Mouse (Mus musculus): ENCODE data around the gene Cym. TPM values are rescaled to one million over a fixed set of nuclear protein-coding genes. Genes with fewer than 3 reads are reported as not detected.

Cym gene
- total and polyA plus RNA-seq, 2 experiments, result 0.09 TPM; not detected in 1

GRCm38 (mm10) chr3:107206490-107207150, 14.9 kb downstream of the Cym start:
- WGBS, result 58% methylated on average over 4 of the region's 4 CpGs
- TF ChIP-seq CTCF (IDR thresholded peaks at IDR 0.05; ENCODE audit: low read depth, low read length) (no peak), POLR2A (IDR thresholded peaks at IDR 0.05; ENCODE audit: extremely low read depth, insufficient read depth, low read length) (no peak)

GRCm38 (mm10) chr3:107205994-107206393, 15.5 kb downstream of the Cym start:
- DNase-seq (ENCODE audit: extremely low read depth, low read depth, low spot score), result peak; percentile 65
- no peak overlapping the region for H3K9ac ChIP-seq (ENCODE audit: low read depth, low read length)
- H3K36me3 ChIP-seq (ENCODE audit: control insufficient read depth, insufficient read depth, low read length), result no peaks in the 10 kb centered on the region
- H3K4me1 ChIP-seq (ENCODE audit: control insufficient read depth, insufficient read depth, low read length), result no peaks in the 10 kb centered on the region
- 6% methylated on average over 4 of the region's 4 CpGs for WGBS
- no peaks in the 10 kb centered on the region for H3K79me2 ChIP-seq (ENCODE audit: control insufficient read depth, insufficient read depth, low read length)
- H3K27ac ChIP-seq (replicated peaks; ENCODE audit: insufficient read depth, low read depth, low read length), result no peak overlapping the region
- TF ChIP-seq CTCF (IDR thresholded peaks at IDR 0.05; ENCODE audit: low read depth, low read length), result peak; percentile 79
- no peak for TF ChIP-seq POLR2A (IDR thresholded peaks at IDR 0.05; ENCODE audit: extremely low read depth, insufficient read depth, low read length)
- no peak overlapping the region for H3K4me3 ChIP-seq (ENCODE audit: insufficient read depth, low read depth, low read length)
- no peaks in the 10 kb centered on the region for H3K27me3 ChIP-seq (ENCODE audit: control insufficient read depth, insufficient read depth, low read length)

More at GRCm38 (mm10) chr3:107206490-107207150, 14.9 kb downstream of the Cym start:
- Histone ChIP-seq H3K4me1 (ENCODE audit: control insufficient read depth, insufficient read depth, low read length) (no peaks in the 10 kb centered on the region), H3K36me3 (ENCODE audit: control insufficient read depth, insufficient read depth, low read length) (no peaks in the 10 kb centered on the region), H3K9ac (ENCODE audit: low read depth, low read length) (no peak overlapping the region), H3K4me3 (ENCODE audit: insufficient read depth, low read depth, low read length) (no peak overlapping the region), H3K27me3 (ENCODE audit: control insufficient read depth, insufficient read depth, low read length) (no peaks in the 10 kb centered on the region), H3K79me2 (ENCODE audit: control insufficient read depth, insufficient read depth, low read length) (no peaks in the 10 kb centered on the region), H3K27ac (replicated peaks; ENCODE audit: insufficient read depth, low read depth, low read length) (no peak overlapping the region)
- DNase-seq (ENCODE audit: extremely low read depth, low read depth, low spot score), result no peak

GRCm38 (mm10) chr3:107205170-107205569, 16.4 kb downstream of the Cym start:
- TF ChIP-seq CTCF (IDR thresholded peaks at IDR 0.05; ENCODE audit: low read depth, low read length) (no peak), POLR2A (IDR thresholded peaks at IDR 0.05; ENCODE audit: extremely low read depth, insufficient read depth, low read length) (no peak)

GRCm38 (mm10) chr3:107204413-107204812, 17.1 kb downstream of the Cym start:
- Histone ChIP-seq H3K36me3 (ENCODE audit: control insufficient read depth, insufficient read depth, low read length) (no peaks in the 10 kb centered on the region), H3K27me3 (ENCODE audit: control insufficient read depth, insufficient read depth, low read length) (no peaks in the 10 kb centered on the region), H3K79me2 (ENCODE audit: control insufficient read depth, insufficient read depth, low read length) (no peaks in the 10 kb centered on the region), H3K27ac (replicated peaks; ENCODE audit: insufficient read depth, low read depth, low read length) (no peak overlapping the region), H3K4me1 (ENCODE audit: control insufficient read depth, insufficient read depth, low read length) (no peaks in the 10 kb centered on the region), H3K9ac (ENCODE audit: low read depth, low read length) (no peak overlapping the region), H3K4me3 (ENCODE audit: insufficient read depth, low read depth, low read length) (no peak overlapping the region)
- no peak for DNase-seq (ENCODE audit: extremely low read depth, low read depth, low spot score)
- TF ChIP-seq POLR2A (IDR thresholded peaks at IDR 0.05; ENCODE audit: extremely low read depth, insufficient read depth, low read length), result no peak
- no peak for TF ChIP-seq CTCF (IDR thresholded peaks at IDR 0.05; ENCODE audit: low read depth, low read length)
- WGBS, result 73% methylated on average over 3 of the region's 3 CpGs

More at GRCm38 (mm10) chr3:107205170-107205569, 16.4 kb downstream of the Cym start:
- no peak overlapping the region for H3K4me3 ChIP-seq (ENCODE audit: insufficient read depth, low read depth, low read length)
- H3K9ac ChIP-seq (ENCODE audit: low read depth, low read length), result no peak overlapping the region
- DNase-seq (ENCODE audit: extremely low read depth, low read depth, low spot score), result no peak
- no peak overlapping the region for H3K27ac ChIP-seq (replicated peaks; ENCODE audit: insufficient read depth, low read depth, low read length)
- H3K79me2 ChIP-seq (ENCODE audit: control insufficient read depth, insufficient read depth, low read length), result no peaks in the 10 kb centered on the region
- no peaks in the 10 kb centered on the region for H3K27me3 ChIP-seq (ENCODE audit: control insufficient read depth, insufficient read depth, low read length)
- no peaks in the 10 kb centered on the region for H3K4me1 ChIP-seq (ENCODE audit: control insufficient read depth, insufficient read depth, low read length)
- no peaks in the 10 kb centered on the region for H3K36me3 ChIP-seq (ENCODE audit: control insufficient read depth, insufficient read depth, low read length)

- Histone ChIP-seq H3K27me3 (ENCODE audit: control insufficient read depth, insufficient read depth, low read length) (no peaks in the 10 kb centered on the region), H3K27ac (replicated peaks; ENCODE audit: insufficient read depth, low read depth, low read length) (no peak overlapping the region), H3K9ac (ENCODE audit: low read depth, low read length) (no peak overlapping the region), H3K79me2 (ENCODE audit: control insufficient read depth, insufficient read depth, low read length) (no peaks in the 10 kb centered on the region), H3K36me3 (ENCODE audit: control insufficient read depth, insufficient read depth, low read length) (no peaks in the 10 kb centered on the region), H3K4me3 (ENCODE audit: insufficient read depth, low read depth, low read length) (no peak overlapping the region), H3K4me1 (ENCODE audit: control insufficient read depth, insufficient read depth, low read length) (no peaks in the 10 kb centered on the region)
- WGBS, result 70% methylated on average over 9 of the region's 9 CpGs
- no peak for DNase-seq (ENCODE audit: extremely low read depth, low read depth, low spot score)
- TF ChIP-seq CTCF (IDR thresholded peaks at IDR 0.05; ENCODE audit: low read depth, low read length) (no peak), POLR2A (IDR thresholded peaks at IDR 0.05; ENCODE audit: extremely low read depth, insufficient read depth, low read length) (no peak)
These were observed 20.0 kb downstream of the Cym start for GRCm38 (mm10) chr3:107201310-107202180.
